In genomic region chr14:29228471-29228870, GRCm38 (mm10) we compare ENCODE assay signal across 21 mouse cellular contexts.
DNase-seq lines count a peak whose midpoint lies in the region; ATAC-seq lines count a peak whose summit lies in the region.
"Had no signal": no experiment of that assay in that cellular context is flagged by ENCODE, and none has a peak within 500 bp of the region (broad histone marks: within the 10 kb centered on the region; RNA-seq: fewer than 3 reads in every experiment).

No protein-coding gene starts in this region.

- intact Hi-C loops in heart, postnatal 14 days (cut with DNase I): no loop called here

- no peak overlapping the region for H3K9ac ChIP-seq in embryonic facial prominence, embryonic 12.5 days
- H3K9ac ChIP-seq in heart, embryonic 14.5 days (ENCODE audit: low read length): no peak overlapping the region
- H3K9ac ChIP-seq in hindbrain, embryonic 13.5 days: no peak overlapping the region
- H3K9ac ChIP-seq: intestine, embryonic 15.5 days; limb, embryonic 15.5 days had no signal

- no peak for ATAC-seq in embryonic facial prominence, embryonic 12.5 days (ENCODE audit: insufficient number of reproducible peaks, insufficient read depth, low FRiP score, low TSS enrichment)
- ATAC-seq in heart, embryonic 14.5 days (ENCODE audit: insufficient number of reproducible peaks, insufficient read depth, low FRiP score, low read depth): no peak
- no peak for ATAC-seq in hindbrain, embryonic 13.5 days (ENCODE audit: low FRiP score)
- ATAC-seq: activated CD4-positive, CD25-positive, alpha-beta regulatory T cell, adult 4 months; CD4-positive, CD25-positive, alpha-beta regulatory T cell, adult 4 months; intestine, embryonic 15.5 days had no signal

- DNase-seq in embryonic facial prominence, embryonic 10.5 days (ENCODE audit: low spot score): no peak
- no peak for DNase-seq in heart, postnatal 14 days
- DNase-seq in Muller cell, postnatal 12 days (ENCODE audit: inconsistent ontology term): peak; percentile 54
- DNase-seq in B cell, adult 2 months: no peak
- DNase-seq in ovary, adult 18-20 months (ENCODE audit: low spot score): no peak
- DNase-seq: adrenal gland, postnatal 10 days; cerebellum, adult 9-10 months; kidney, adult 9 months; kidney, postnatal 25 days; lung, postnatal 10 days; right cerebral cortex, postnatal 25 days had no signal

- no peaks in the 10 kb centered on the region for H3K36me3 ChIP-seq in embryonic facial prominence, embryonic 12.5 days
- H3K36me3 ChIP-seq in embryonic facial prominence, embryonic 10.5 days (replicated peaks): no peaks in the 10 kb centered on the region
- H3K36me3 ChIP-seq in heart, embryonic 14.5 days (ENCODE audit: control insufficient read depth, insufficient read depth, low read length): no peaks in the 10 kb centered on the region
- no peaks in the 10 kb centered on the region for H3K36me3 ChIP-seq in hindbrain, embryonic 13.5 days
- H3K36me3 ChIP-seq: intestine, embryonic 15.5 days; limb, embryonic 15.5 days had no signal

- H3K27me3 ChIP-seq in embryonic facial prominence, embryonic 12.5 days: no peaks in the 10 kb centered on the region
- no peaks in the 10 kb centered on the region for H3K27me3 ChIP-seq in embryonic facial prominence, embryonic 10.5 days (replicated peaks; ENCODE audit: low read depth, poor library complexity, severe bottlenecking)
- no peaks in the 10 kb centered on the region for H3K27me3 ChIP-seq in heart, embryonic 14.5 days (ENCODE audit: control insufficient read depth, insufficient read depth, low read length)
- H3K27me3 ChIP-seq in hindbrain, embryonic 13.5 days: no peaks in the 10 kb centered on the region
- H3K27me3 ChIP-seq: intestine, embryonic 15.5 days; limb, embryonic 15.5 days; megakaryocyte, embryonic 14.5 days had no signal

- H3K4me3 ChIP-seq in embryonic facial prominence, embryonic 12.5 days: no peak overlapping the region
- no peak overlapping the region for H3K4me3 ChIP-seq in embryonic facial prominence, embryonic 10.5 days
- H3K4me3 ChIP-seq in heart, embryonic 14.5 days (ENCODE audit: control insufficient read depth in 1 of 2, insufficient read depth in 1 of 2, low read depth in 1 of 2, low read length in 2 of 2): no peak overlapping the region
- H3K4me3 ChIP-seq in hindbrain, embryonic 13.5 days: no peak overlapping the region
- H3K4me3 ChIP-seq: intestine, embryonic 15.5 days; limb, embryonic 15.5 days; megakaryocyte, embryonic 14.5 days; myocyte had no signal

- no peaks in the 10 kb centered on the region for H3K9me3 ChIP-seq in embryonic facial prominence, embryonic 12.5 days
- no peaks in the 10 kb centered on the region for H3K9me3 ChIP-seq in embryonic facial prominence, embryonic 10.5 days
- H3K9me3 ChIP-seq in heart, embryonic 14.5 days (ENCODE audit: control insufficient read depth, low read length): no peaks in the 10 kb centered on the region
- H3K9me3 ChIP-seq in hindbrain, embryonic 13.5 days: no peaks in the 10 kb centered on the region
- H3K9me3 ChIP-seq: intestine, embryonic 15.5 days; limb, embryonic 15.5 days had no signal

- H3K4me2 ChIP-seq in embryonic facial prominence, embryonic 12.5 days (replicated peaks): no peak overlapping the region
- peak overlapping the region; percentile 8; the same call in 1 of the 2 replicates for H3K4me2 ChIP-seq in heart, embryonic 14.5 days (ENCODE audit: low read length)
- no peak overlapping the region for H3K4me2 ChIP-seq in hindbrain, embryonic 13.5 days
- H3K4me2 ChIP-seq: intestine, embryonic 15.5 days; limb, embryonic 15.5 days had no signal

- H3K27ac ChIP-seq in embryonic facial prominence, embryonic 12.5 days: peak overlapping the region; percentile 17; the same call in 1 of the 2 replicates
- no peak overlapping the region for H3K27ac ChIP-seq in embryonic facial prominence, embryonic 10.5 days (replicated peaks)
- H3K27ac ChIP-seq in heart, embryonic 14.5 days (replicated peaks in 1 of 2; ENCODE audit: control insufficient read depth in 1 of 2, insufficient read depth in 1 of 2, low read depth in 2 of 2, low read length in 2 of 2): peak overlapping the region; percentile 62 to 66
- H3K27ac ChIP-seq in hindbrain, embryonic 13.5 days: peak overlapping the region; percentile 78
- H3K27ac ChIP-seq: intestine, embryonic 15.5 days; stomach, postnatal 0 days had no signal

- peaks cover 6% of the 10 kb centered on the region; the same call in 1 of the 2 replicates for H3K4me1 ChIP-seq in embryonic facial prominence, embryonic 12.5 days
- peaks cover 11% of the 10 kb centered on the region for H3K4me1 ChIP-seq in embryonic facial prominence, embryonic 10.5 days
- peaks cover 8 to 14% of the 10 kb centered on the region in 2 experiments for H3K4me1 ChIP-seq in heart, embryonic 14.5 days (ENCODE audit: control insufficient read depth in 2 of 2, insufficient read depth in 2 of 2, low read length in 2 of 2)
- H3K4me1 ChIP-seq in hindbrain, embryonic 13.5 days (replicated peaks): peaks cover 21% of the 10 kb centered on the region
- H3K4me1 ChIP-seq: intestine, embryonic 15.5 days; megakaryocyte, embryonic 14.5 days had no signal
